Mouse (Mus musculus) neural tube, embryonic 12.5 days (tissue): ENCODE measurements around the gene Plce1. TPM values are rescaled to one million over a fixed set of nuclear protein-coding genes. Genes with fewer than 3 reads are reported as not detected.
"Not testable (repeated sequence)": the region's sequence is repeated elsewhere in the genome, so short reads cannot be mapped to it uniquely, and the experiment has no call there.

Experiments
- ATAC-seq: fragments of 200-750 bp; cut with Nextera tagmentation; 2 replicates; pipeline ENCODE4 v1.8.0; 2017; ENCODE audit warnings: low read depth, mild to moderate bottlenecking, moderate TSS enrichment, moderate library complexity; ENCODE audit not compliant: low FRiP score
- H3K27ac ChIP-seq: fragments of 300-500 bp; sonication (generic); 2 replicates; pipeline ENCODE4 v1.5.1; 2016
- H3K27me3 ChIP-seq: fragments of 300-500 bp; sonication (generic); replicated peaks from 2 replicates; pipeline ENCODE4 v1.6.1; 2016; ENCODE audit warnings: mild to moderate bottlenecking
- H3K36me3 ChIP-seq: fragments of 300-500 bp; sonication (generic); 2 replicates; pipeline ENCODE4 v1.6.1; 2016; ENCODE audit warnings: mild to moderate bottlenecking
- H3K4me1 ChIP-seq: fragments of 300-500 bp; sonication (generic); 2 replicates; pipeline ENCODE4 v1.6.1; 2016
- H3K4me2 ChIP-seq: fragments of 300-500 bp; sonication (generic); replicated peaks from 2 replicates; pipeline ENCODE4 v1.6.1; 2016; ENCODE audit warnings: mild to moderate bottlenecking
- H3K4me3 ChIP-seq: fragments of 300-500 bp; sonication (generic); 2 replicates; pipeline ENCODE4 v1.5.1; 2016
- H3K9ac ChIP-seq: fragments of 300-500 bp; sonication (generic); 2 replicates; pipeline ENCODE4 v1.6.1; 2016; ENCODE audit warnings: mild to moderate bottlenecking
- H3K9me3 ChIP-seq: fragments of 300-500 bp; sonication (generic); 2 replicates; pipeline ENCODE4 v1.6.1; 2016; ENCODE audit warnings: mild to moderate bottlenecking
- WGBS: fragments of 180-500 bp; shearing (Covaris S2); methylation state at CpG from one replicate; pipeline ENCODE4 v1.1.7; 2016; 5-methylcytosine and 5-hydroxymethylcytosine counted together
- polyA plus RNA-seq: library from polyadenylated mRNA; unstranded; fragments of >200 nt; fragmentation: Nextera tagmentation; extraction: Ambion mirVana; gene quantifications from 2 replicates; pipeline ENCODE4 v1.2.1, GENCODE M21; 2016

Plce1 gene
- polyA plus RNA-seq, 1 experiment from 2014 or later, result 10.5 TPM

DNA sequence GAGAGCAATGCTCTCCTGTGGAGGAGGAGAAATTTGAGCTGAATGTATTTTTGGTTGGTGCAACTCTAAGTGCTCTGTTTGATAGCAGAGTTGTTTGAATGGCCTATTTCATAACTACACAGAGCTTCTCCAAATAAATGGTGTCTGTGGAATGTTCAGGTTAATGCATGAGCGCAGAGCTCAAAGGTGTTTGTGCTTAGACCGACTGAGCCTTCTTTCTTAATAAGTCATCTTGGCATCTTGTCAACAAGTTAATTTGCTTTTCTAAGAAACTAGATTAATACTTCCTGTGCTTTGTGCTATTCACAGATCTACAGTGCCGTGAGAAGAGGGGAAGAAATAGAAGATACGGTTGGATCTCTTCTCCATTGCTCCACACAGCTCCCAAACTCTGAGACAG is 139.2 kb downstream of the Plce1 start:
- no peaks in the 10 kb centered on the region for H3K4me1 ChIP-seq
- H3K27me3 ChIP-seq, result no peaks in the 10 kb centered on the region
- no peaks in the 10 kb centered on the region for H3K9me3 ChIP-seq
- no peak overlapping the region for H3K9ac ChIP-seq
- no peaks in the 10 kb centered on the region for H3K36me3 ChIP-seq
- 81% methylated on average over 4 of the region's 4 CpGs for WGBS
- no peak for ATAC-seq
- no peak overlapping the region for H3K4me3 ChIP-seq
- H3K27ac ChIP-seq, result no peak overlapping the region
- no peak overlapping the region for H3K4me2 ChIP-seq

DNA sequence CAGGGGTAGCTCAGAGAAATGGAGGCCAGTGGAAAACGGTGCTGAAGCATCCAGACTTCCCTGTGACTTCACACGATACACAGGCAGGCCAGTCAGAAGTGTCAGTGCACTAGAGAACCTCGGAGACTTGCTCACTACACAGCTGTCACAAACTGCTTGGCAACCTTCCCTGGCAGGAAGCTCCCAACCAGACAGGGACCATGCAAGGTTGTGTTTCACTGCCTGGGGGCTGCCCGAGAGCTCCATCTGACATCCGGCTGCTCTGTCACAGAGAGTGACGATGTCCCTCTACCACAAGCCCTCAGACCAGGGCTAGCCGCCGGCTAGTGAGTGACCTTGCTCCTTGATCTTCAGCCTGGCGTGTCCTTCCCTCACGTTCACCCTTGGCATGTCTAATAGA is 140.6 kb downstream of the Plce1 start:
- no peaks in the 10 kb centered on the region for H3K4me1 ChIP-seq
- no peak overlapping the region for H3K4me3 ChIP-seq
- no peaks in the 10 kb centered on the region for H3K9me3 ChIP-seq
- no peaks in the 10 kb centered on the region for H3K27me3 ChIP-seq
- 86% methylated on average over 10 of the region's 10 CpGs for WGBS
- ATAC-seq, result no peak
- no peak overlapping the region for H3K9ac ChIP-seq
- H3K36me3 ChIP-seq, result no peaks in the 10 kb centered on the region
- H3K4me2 ChIP-seq, result no peak overlapping the region
- no peak overlapping the region for H3K27ac ChIP-seq

- Histone ChIP-seq H3K27me3 (no peaks in the 10 kb centered on the region), H3K9me3 (no peaks in the 10 kb centered on the region), H3K36me3 (no peaks in the 10 kb centered on the region), H3K4me2 (no peak overlapping the region), H3K4me1 (no peaks in the 10 kb centered on the region), H3K4me3 (no peak overlapping the region), H3K27ac (no peak overlapping the region), H3K9ac (no peak overlapping the region)
- no peak for ATAC-seq
- WGBS, result 75% methylated on average over 9 of the region's 9 CpGs
Measured at GRCm38 (mm10) chr19:38626246-38627015, 145.5 kb downstream of the Plce1 start.

DNA sequence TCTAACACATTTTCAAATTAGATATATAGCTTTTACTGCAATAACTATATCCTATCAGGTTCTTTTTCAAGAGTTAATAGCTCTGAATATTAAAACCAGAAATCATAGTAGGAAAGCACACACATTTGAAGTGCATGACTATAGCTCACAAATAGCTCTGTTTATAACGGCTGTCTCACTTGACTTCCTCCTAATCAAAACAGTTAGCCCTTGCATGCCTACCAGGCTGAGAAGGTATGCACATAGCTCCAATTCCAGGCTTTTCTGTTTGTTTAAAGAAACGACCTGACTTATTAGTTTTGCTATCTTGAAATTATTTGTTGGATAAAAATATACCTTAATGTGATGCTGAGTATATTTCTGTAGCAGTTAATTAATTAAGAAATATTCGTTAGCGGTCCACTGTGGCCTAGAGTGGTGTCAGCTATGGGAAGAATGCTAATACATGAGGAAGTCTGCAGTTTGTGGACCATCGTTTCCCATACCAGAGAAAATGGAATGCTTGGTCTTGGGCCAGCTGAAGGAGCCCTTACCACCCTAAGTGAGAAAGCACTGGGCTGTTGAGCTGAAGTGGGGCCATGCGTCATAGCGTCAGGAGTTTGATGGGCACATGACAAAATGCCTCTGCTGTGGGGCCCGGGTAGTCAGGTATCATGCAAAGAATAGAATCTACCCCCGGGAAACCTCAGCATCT is 146.3 kb downstream of the Plce1 start:
- ATAC-seq, result no peak
- H3K4me3 ChIP-seq, result no peak overlapping the region
- no peak overlapping the region for H3K9ac ChIP-seq
- H3K27ac ChIP-seq, result no peak overlapping the region
- no peaks in the 10 kb centered on the region for H3K4me1 ChIP-seq
- no peak overlapping the region for H3K4me2 ChIP-seq
- H3K9me3 ChIP-seq, result no peaks in the 10 kb centered on the region
- no peaks in the 10 kb centered on the region for H3K27me3 ChIP-seq
- 86% methylated on average over 9 of the region's 9 CpGs for WGBS
- H3K36me3 ChIP-seq, result no peaks in the 10 kb centered on the region

DNA sequence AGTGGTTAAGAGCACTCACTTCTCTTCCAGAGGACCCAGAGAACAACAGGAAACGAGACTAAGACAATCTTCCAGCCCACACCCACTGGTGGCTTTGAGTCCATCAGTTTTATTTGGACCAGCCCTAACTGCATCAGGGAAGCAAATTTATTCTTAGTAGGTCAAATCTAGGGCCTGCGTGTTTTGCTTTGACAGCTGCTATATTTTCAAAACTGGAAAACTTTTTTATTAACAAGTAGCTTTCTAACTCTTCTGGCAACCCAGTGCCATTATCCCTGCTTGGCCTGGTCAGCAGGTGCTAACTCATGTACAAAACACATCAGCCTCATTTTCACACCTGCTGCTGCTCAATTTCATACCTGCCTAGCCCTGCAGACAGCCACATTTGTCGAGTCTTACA is 151.3 kb downstream of the Plce1 start:
- no peak overlapping the region for H3K9ac ChIP-seq
- no peaks in the 10 kb centered on the region for H3K9me3 ChIP-seq
- 74% methylated on average over 3 of the region's 3 CpGs for WGBS
- H3K36me3 ChIP-seq, result no peaks in the 10 kb centered on the region
- no peak for ATAC-seq
- no peak overlapping the region for H3K4me3 ChIP-seq
- no peaks in the 10 kb centered on the region for H3K27me3 ChIP-seq
- no peak overlapping the region for H3K4me2 ChIP-seq
- no peaks in the 10 kb centered on the region for H3K4me1 ChIP-seq
- H3K27ac ChIP-seq, result no peak overlapping the region

DNA sequence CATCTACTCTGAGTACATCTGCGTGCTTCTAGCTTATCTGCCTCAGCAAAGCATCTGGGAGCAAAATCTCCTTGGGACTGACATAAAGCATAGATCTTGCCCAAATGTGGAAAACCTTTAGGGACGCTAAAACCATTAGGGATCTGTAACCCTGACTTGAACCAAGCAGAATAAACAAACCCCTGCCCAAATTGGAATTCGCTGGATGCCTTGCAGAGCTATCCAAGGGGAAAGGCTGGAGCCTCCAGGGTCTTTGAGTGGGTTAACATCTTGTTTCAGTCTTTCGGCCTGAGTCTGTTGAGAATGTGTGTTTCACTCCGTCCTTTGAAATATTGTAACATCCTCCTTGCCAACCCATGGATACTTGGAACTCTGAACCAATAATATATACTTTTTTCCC is 152.4 kb downstream of the Plce1 start:
- no peaks in the 10 kb centered on the region for H3K27me3 ChIP-seq
- no peaks in the 10 kb centered on the region for H3K36me3 ChIP-seq
- no peak overlapping the region for H3K4me2 ChIP-seq
- H3K9ac ChIP-seq, result no peak overlapping the region
- H3K4me1 ChIP-seq, result no peaks in the 10 kb centered on the region
- no peak overlapping the region for H3K4me3 ChIP-seq
- H3K27ac ChIP-seq, result no peak overlapping the region
- no peaks in the 10 kb centered on the region for H3K9me3 ChIP-seq
- WGBS, result 74% methylated on average over 5 of the region's 5 CpGs
- no peak for ATAC-seq

DNA sequence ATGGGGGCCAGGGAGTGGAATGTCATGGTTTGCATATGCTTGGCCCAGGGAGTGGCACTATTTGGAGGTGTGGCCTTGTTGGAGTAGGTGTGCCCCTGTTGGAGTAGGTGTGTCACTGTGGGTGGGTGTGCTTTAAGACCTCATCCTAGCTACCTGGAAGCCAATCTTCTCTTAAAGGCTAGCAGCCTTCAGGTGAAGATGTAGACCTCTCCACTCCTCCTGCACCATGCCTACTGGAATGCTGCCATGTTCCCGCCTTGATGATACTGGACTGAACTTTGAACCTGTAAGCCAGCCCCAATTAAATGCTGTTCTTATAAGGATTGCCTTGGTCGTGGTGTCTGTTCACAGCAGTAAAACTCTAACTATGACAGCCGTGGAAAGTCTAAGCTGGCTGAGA is 158.1 kb downstream of the Plce1 start:
- no peak for ATAC-seq
- no peaks in the 10 kb centered on the region for H3K36me3 ChIP-seq

DNA sequence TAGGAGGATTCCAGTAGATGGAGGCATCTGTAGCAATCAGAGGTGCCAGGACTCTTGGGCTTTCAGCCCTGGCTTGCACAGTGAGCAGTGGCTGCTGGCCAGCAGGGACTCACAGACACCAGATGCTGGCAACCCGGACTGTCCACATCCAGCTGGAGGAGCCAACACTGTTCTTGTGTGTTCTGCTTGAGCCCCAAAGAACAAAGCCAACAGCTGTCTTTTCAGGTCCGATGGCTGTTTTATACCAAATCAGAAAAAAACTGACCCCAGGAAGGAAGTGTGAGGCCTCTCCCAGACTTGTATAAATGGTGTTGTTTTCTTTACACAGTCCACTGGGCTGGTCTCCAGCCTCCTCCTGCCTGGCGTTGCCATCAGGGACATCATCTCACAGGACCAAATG is 158.9 kb downstream of the Plce1 start:
- H3K4me2 ChIP-seq, result no peak overlapping the region
- no peaks in the 10 kb centered on the region for H3K9me3 ChIP-seq
- H3K27ac ChIP-seq, result no peak overlapping the region
- no peaks in the 10 kb centered on the region for H3K36me3 ChIP-seq
- H3K9ac ChIP-seq, result no peak overlapping the region
- no peak overlapping the region for H3K4me3 ChIP-seq
- ATAC-seq, result no peak
- no peaks in the 10 kb centered on the region for H3K4me1 ChIP-seq
- H3K27me3 ChIP-seq, result no peaks in the 10 kb centered on the region
- WGBS, result 69% methylated on average over 3 of the region's 3 CpGs

More for the DNA sequence above, 158.1 kb downstream of the Plce1 start:
- H3K9ac ChIP-seq, result no peak overlapping the region
- no peak overlapping the region for H3K4me2 ChIP-seq
- H3K4me3 ChIP-seq, result no peak overlapping the region
- no peaks in the 10 kb centered on the region for H3K4me1 ChIP-seq
- H3K27ac ChIP-seq, result no peak overlapping the region
- 90% methylated on average over 3 of the region's 3 CpGs for WGBS
- no peaks in the 10 kb centered on the region for H3K9me3 ChIP-seq
- no peaks in the 10 kb centered on the region for H3K27me3 ChIP-seq

DNA sequence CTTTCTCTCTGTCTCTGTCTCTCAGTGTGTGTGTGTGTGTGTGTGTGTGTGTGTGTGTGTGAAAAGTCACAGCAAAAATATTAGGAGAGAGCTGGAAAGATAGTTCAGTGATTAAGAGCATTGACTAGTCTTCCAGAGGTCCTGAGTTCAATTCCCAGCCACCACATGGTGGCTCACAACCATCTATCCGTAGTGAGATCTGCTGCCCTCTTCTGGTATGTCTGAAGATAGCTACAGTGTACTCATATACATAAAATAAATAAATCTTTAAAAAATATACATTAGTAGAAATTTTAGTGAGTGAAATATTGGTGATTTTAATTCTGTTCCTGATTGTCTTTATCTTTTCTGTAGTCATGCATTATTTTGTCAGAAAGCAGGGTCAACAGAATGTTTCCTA is 161.6 kb downstream of the Plce1 start:
- not testable (repeated sequence) for ATAC-seq, H3K4me2 ChIP-seq, H3K4me1 ChIP-seq, H3K9ac ChIP-seq, H3K36me3 ChIP-seq, H3K4me3 ChIP-seq, H3K9me3 ChIP-seq, H3K27me3 ChIP-seq, H3K27ac ChIP-seq
- 60% methylated on average over 1 of the region's 1 CpGs for WGBS

DNA sequence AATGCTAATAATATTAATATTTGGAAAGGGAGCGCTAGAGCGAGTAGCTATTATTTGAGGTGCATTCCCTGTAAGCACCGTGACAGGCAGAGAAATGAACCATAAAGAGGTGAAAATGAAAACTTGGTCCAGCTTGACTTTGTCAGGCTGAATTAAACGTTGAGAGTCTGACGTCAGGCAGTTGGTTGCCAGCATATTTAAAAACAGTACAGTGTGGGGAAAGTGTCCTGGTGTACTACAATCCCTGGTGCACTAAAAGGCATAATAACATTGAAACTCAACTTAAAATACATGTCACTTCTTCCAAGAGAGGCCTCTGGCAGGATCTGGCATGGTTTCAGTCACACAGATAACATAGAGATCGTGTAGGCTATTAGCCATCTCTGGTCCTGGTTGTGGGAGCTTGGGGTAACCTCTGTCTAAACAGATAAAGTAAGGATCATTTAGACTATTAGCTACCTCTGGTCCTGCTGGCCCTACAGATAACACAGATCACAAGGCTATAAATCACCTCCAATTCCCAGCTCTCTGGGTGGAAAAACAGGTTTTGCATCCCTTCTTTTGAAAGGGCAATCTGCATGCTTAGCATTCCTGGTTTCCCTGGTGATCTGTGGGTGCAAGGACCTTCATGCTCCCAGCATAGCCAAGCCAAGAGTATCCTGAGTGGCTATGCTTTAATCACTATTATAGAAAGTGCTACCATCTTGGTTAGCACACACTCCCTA is 164.1 kb downstream of the Plce1 start:
- Histone ChIP-seq H3K9me3 (no peaks in the 10 kb centered on the region), H3K4me2 (no peak overlapping the region), H3K9ac (no peak overlapping the region), H3K27me3 (no peaks in the 10 kb centered on the region), H3K27ac (no peak overlapping the region), H3K4me3 (no peak overlapping the region), H3K36me3 (no peaks in the 10 kb centered on the region), H3K4me1 (0 out of 2 replicates have a peak, but pooled peaks cover 2% of the 10 kb centered on the region)
- 61% methylated on average over 6 of the region's 6 CpGs for WGBS
- no peak for ATAC-seq

DNA sequence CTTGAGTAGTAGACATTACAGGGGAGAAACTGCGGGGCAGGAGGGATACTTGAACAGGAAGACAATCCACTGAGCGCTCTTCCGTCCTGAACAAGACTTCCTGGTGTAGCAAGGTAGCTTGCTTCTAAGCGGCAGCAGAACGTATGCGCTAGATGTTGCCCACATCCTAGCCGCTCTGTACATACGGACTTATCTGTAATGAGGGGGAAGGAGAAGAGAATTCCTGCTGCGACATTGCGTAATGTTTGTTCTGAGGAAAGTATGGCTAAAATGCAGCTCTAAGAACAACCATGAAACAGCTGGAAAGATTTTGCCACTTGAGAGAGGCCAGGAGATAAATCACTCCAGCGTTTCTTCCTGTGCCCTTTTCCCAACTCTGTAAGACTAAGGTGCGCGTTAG is 177.1 kb downstream of the Plce1 start:
- H3K36me3 ChIP-seq, result no peaks in the 10 kb centered on the region
- no peak overlapping the region for H3K9ac ChIP-seq
- H3K4me3 ChIP-seq, result no peak overlapping the region
- no peak overlapping the region for H3K27ac ChIP-seq
- no peaks in the 10 kb centered on the region for H3K9me3 ChIP-seq
- no peaks in the 10 kb centered on the region for H3K4me1 ChIP-seq
- H3K27me3 ChIP-seq, result no peaks in the 10 kb centered on the region
- ATAC-seq, result no peak
- 89% methylated on average over 13 of the region's 13 CpGs for WGBS
- no peak overlapping the region for H3K4me2 ChIP-seq

GRCm38 (mm10) chr19:38665398-38665797 is 184.5 kb downstream of the Plce1 start:
- Histone ChIP-seq H3K4me3 (no peak overlapping the region), H3K27me3 (no peaks in the 10 kb centered on the region), H3K4me1 (no peaks in the 10 kb centered on the region), H3K9ac (no peak overlapping the region), H3K4me2 (no peak overlapping the region), H3K36me3 (no peaks in the 10 kb centered on the region), H3K9me3 (no peaks in the 10 kb centered on the region), H3K27ac (no peak overlapping the region)
- 89% methylated on average over 1 of the region's 1 CpGs for WGBS
- no peak for ATAC-seq
